Mouse (Mus musculus): ENCODE data around the gene Ap2m1.
"Not testable (repeated sequence)": the region's sequence is repeated elsewhere in the genome, so short reads cannot be mapped to it uniquely, and the experiment has no call there.

The Ap2m1 gene

GRCm38 (mm10) chr16:20535296-20536080 lies at the start of gene Ap2m1:
Gene Ap2m1, plus strand, starts transcription at chr16:20535478.
- peak; percentile 100 for DNase-seq (ENCODE audit: low read depth)

- no peak for DNase-seq (ENCODE audit: low read depth)
Observed at GRCm38 (mm10) chr16:20486048-20486447, 49.2 kb upstream of the Ap2m1 start.

- peak; percentile 72 for DNase-seq (ENCODE audit: low read depth)
Observed at GRCm38 (mm10) chr16:20488151-20488550, 47.1 kb upstream of the Ap2m1 start.

GRCm38 (mm10) chr16:20488751-20489150 lies 46.5 kb upstream of the Ap2m1 start:
- DNase-seq (ENCODE audit: low read depth), result not testable (repeated sequence)

GRCm38 (mm10) chr16:20489233-20489632 lies 46.0 kb upstream of the Ap2m1 start:
- no peak for DNase-seq (ENCODE audit: low read depth)

- peak; percentile 78 for DNase-seq (ENCODE audit: low read depth)
Observed at GRCm38 (mm10) chr16:20490581-20490980, 44.7 kb upstream of the Ap2m1 start.

GRCm38 (mm10) chr16:20491301-20491700 lies 44.0 kb upstream of the Ap2m1 start:
- DNase-seq (ENCODE audit: low read depth), result peak; percentile 59

GRCm38 (mm10) chr16:20493452-20493851 lies 41.8 kb upstream of the Ap2m1 start:
- no peak for DNase-seq (ENCODE audit: low read depth)

- DNase-seq (ENCODE audit: low read depth), result peak; percentile 89
Observed at GRCm38 (mm10) chr16:20496671-20497600, 38.3 kb upstream of the Ap2m1 start.

GRCm38 (mm10) chr16:20497980-20498676 lies 37.1 kb upstream of the Ap2m1 start:
- no peak for DNase-seq (ENCODE audit: low read depth)

GRCm38 (mm10) chr16:20498677-20499475 lies 36.4 kb upstream of the Ap2m1 start, which contains the start of gene Eif2b5:
Gene Eif2b5, plus strand, starts transcription at chr16:20498817.
- DNase-seq (ENCODE audit: low read depth), result peak; percentile 91

GRCm38 (mm10) chr16:20506000-20506399 lies 29.3 kb upstream of the Ap2m1 start:
- DNase-seq (ENCODE audit: low read depth), result no peak

- peak; percentile 62 for DNase-seq (ENCODE audit: low read depth)
Observed at GRCm38 (mm10) chr16:20509349-20509748, 25.9 kb upstream of the Ap2m1 start.

GRCm38 (mm10) chr16:20511277-20511847 lies 23.9 kb upstream of the Ap2m1 start:
- DNase-seq (ENCODE audit: low read depth), result no peak

- DNase-seq (ENCODE audit: low read depth), result no peak
Observed at GRCm38 (mm10) chr16:20516032-20516431, 19.2 kb upstream of the Ap2m1 start.

GRCm38 (mm10) chr16:20516726-20517201 lies 18.5 kb upstream of the Ap2m1 start, which contains the start of gene Dvl3:
Gene Dvl3, plus strand, starts transcription at chr16:20516982.
- DNase-seq (ENCODE audit: low read depth), result peak; percentile 97

GRCm38 (mm10) chr16:20517216-20517615 lies 18.1 kb upstream of the Ap2m1 start:
- no peak for DNase-seq (ENCODE audit: low read depth)

- peak; percentile 78 for DNase-seq (ENCODE audit: low read depth)
Observed at GRCm38 (mm10) chr16:20517701-20518374, 17.4 kb upstream of the Ap2m1 start.

- DNase-seq (ENCODE audit: low read depth), result no peak
Observed at GRCm38 (mm10) chr16:20523886-20524285, 11.4 kb upstream of the Ap2m1 start.

- no peak for DNase-seq (ENCODE audit: low read depth)
Observed at GRCm38 (mm10) chr16:20528779-20529178, 6.5 kb upstream of the Ap2m1 start.
